Mouse (Mus musculus) kidney, embryonic 15.5 days (tissue): Measurements from ENCODE around the gene Phc2. TPM values are rescaled to one million over a fixed set of nuclear protein-coding genes. Genes with fewer than 3 reads are reported as not detected.

Experiments
- ATAC-seq: fragments of 200-750 bp; cut with Nextera tagmentation; replicated peaks from 2 replicates; pipeline ENCODE4 v1.8.0; 2017; ENCODE audit warnings: moderate TSS enrichment; ENCODE audit not compliant: low FRiP score
- H3K27ac ChIP-seq: fragments of 300-500 bp; sonication (generic); 2 replicates; pipeline ENCODE4 v1.5.1; 2015; ENCODE audit warnings: mild to moderate bottlenecking, inconsistent platforms
- H3K27me3 ChIP-seq: fragments of 300-500 bp; sonication (generic); 2 replicates; pipeline ENCODE4 v1.6.1; 2015; ENCODE audit warnings: inconsistent platforms
- H3K36me3 ChIP-seq: fragments of 300-500 bp; sonication (generic); 2 replicates; pipeline ENCODE4 v1.6.1; 2015; ENCODE audit warnings: inconsistent platforms
- H3K4me1 ChIP-seq: fragments of 300-500 bp; sonication (generic); 2 replicates; pipeline ENCODE4 v1.6.1; 2015; ENCODE audit warnings: inconsistent platforms
- H3K4me2 ChIP-seq: fragments of 300-500 bp; sonication (generic); 2 replicates; pipeline ENCODE4 v1.6.1; 2015; ENCODE audit warnings: moderate library complexity, mild to moderate bottlenecking, inconsistent platforms
- H3K4me3 ChIP-seq: fragments of 300-500 bp; sonication (generic); replicated peaks from 2 replicates; pipeline ENCODE4 v1.5.1; 2015; ENCODE audit warnings: mild to moderate bottlenecking, inconsistent platforms
- H3K9ac ChIP-seq: fragments of 300-500 bp; sonication (generic); 2 replicates; pipeline ENCODE4 v1.6.1; 2015; ENCODE audit warnings: mild to moderate bottlenecking, inconsistent platforms
- H3K9me3 ChIP-seq: fragments of 300-500 bp; sonication (generic); replicated peaks from 2 replicates; pipeline ENCODE4 v1.6.1; 2016; ENCODE audit warnings: inconsistent platforms
- WGBS: fragments of 180-500 bp; shearing (Covaris S2); methylation state at CpG from one replicate; pipeline ENCODE4 v1.1.7; 2015; ENCODE audit warnings: mixed read lengths; 5-methylcytosine and 5-hydroxymethylcytosine counted together
- polyA plus RNA-seq: library from polyadenylated mRNA; unstranded; fragments of >200 nt; fragmentation: Nextera tagmentation; extraction: Ambion mirVana; gene quantifications from 2 replicates; pipeline ENCODE4 v1.2.1, GENCODE M21; 2015

Phc2 gene
- polyA plus RNA-seq, 1 experiment from 2014 or later, result 40.3 TPM

GRCm38 (mm10) chr4:128782037-128782436 is 127.5 kb downstream of the Phc2 start:
- no peak overlapping the region for H3K4me3 ChIP-seq
- no peaks in the 10 kb centered on the region for H3K27me3 ChIP-seq
- no peak overlapping the region for H3K27ac ChIP-seq
- WGBS, result 76% methylated on average over 7 of the region's 7 CpGs
- H3K36me3 ChIP-seq, result peaks cover 100% of the 10 kb centered on the region
- H3K4me1 ChIP-seq, result no peaks in the 10 kb centered on the region
- H3K9me3 ChIP-seq, result no peaks in the 10 kb centered on the region
- H3K4me2 ChIP-seq, result no peak overlapping the region
- no peak for ATAC-seq
- no peak overlapping the region for H3K9ac ChIP-seq

- Histone ChIP-seq H3K4me2 (no peak overlapping the region), H3K36me3 (peaks cover 100% of the 10 kb centered on the region), H3K9me3 (no peaks in the 10 kb centered on the region), H3K4me1 (no peaks in the 10 kb centered on the region), H3K27ac (no peak overlapping the region), H3K4me3 (no peak overlapping the region), H3K27me3 (no peaks in the 10 kb centered on the region), H3K9ac (no peak overlapping the region)
- no peak for ATAC-seq
- 75% methylated on average over 4 of the region's 4 CpGs for WGBS
Observed at GRCm38 (mm10) chr4:128782645-128783044, 128.1 kb downstream of the Phc2 start.

- Histone ChIP-seq H3K27me3 (no peaks in the 10 kb centered on the region), H3K27ac (no peak overlapping the region), H3K9ac (no peak overlapping the region), H3K4me2 (no peak overlapping the region), H3K36me3 (peaks cover 95% of the 10 kb centered on the region), H3K9me3 (no peaks in the 10 kb centered on the region), H3K4me3 (no peak overlapping the region), H3K4me1 (peaks cover 9% of the 10 kb centered on the region)
- WGBS, result 91% methylated on average over 15 of the region's 15 CpGs
- ATAC-seq, result no peak
Observed at GRCm38 (mm10) chr4:128784950-128785631, 130.6 kb downstream of the Phc2 start.

GRCm38 (mm10) chr4:128785921-128786654 is 131.6 kb downstream of the Phc2 start:
- WGBS, result 92% methylated on average over 11 of the region's 11 CpGs
- Histone ChIP-seq H3K4me1 (peaks cover 19% of the 10 kb centered on the region), H3K9me3 (no peaks in the 10 kb centered on the region), H3K27ac (no peak overlapping the region), H3K9ac (no peak overlapping the region), H3K27me3 (no peaks in the 10 kb centered on the region), H3K36me3 (peaks cover 91% of the 10 kb centered on the region), H3K4me2 (no peak overlapping the region), H3K4me3 (no peak overlapping the region)
- ATAC-seq, result no peak

- H3K36me3 ChIP-seq, result peaks cover 85% of the 10 kb centered on the region
- ATAC-seq, result no peak
- H3K4me2 ChIP-seq, result no peak overlapping the region
- H3K4me3 ChIP-seq, result no peak overlapping the region
- H3K9ac ChIP-seq, result no peak overlapping the region
- no peak overlapping the region for H3K27ac ChIP-seq
- H3K9me3 ChIP-seq, result no peaks in the 10 kb centered on the region
- H3K27me3 ChIP-seq, result no peaks in the 10 kb centered on the region
- 92% methylated on average over 24 of the region's 24 CpGs for WGBS
- peaks cover 30% of the 10 kb centered on the region for H3K4me1 ChIP-seq
Observed at GRCm38 (mm10) chr4:128787023-128787939, 132.8 kb downstream of the Phc2 start.

- Histone ChIP-seq H3K4me3 (no peak overlapping the region), H3K27ac (no peak overlapping the region), H3K9me3 (no peaks in the 10 kb centered on the region), H3K36me3 (peaks cover 79% of the 10 kb centered on the region), H3K27me3 (no peaks in the 10 kb centered on the region), H3K4me2 (no peak overlapping the region), H3K9ac (no peak overlapping the region), H3K4me1 (peaks cover 33% of the 10 kb centered on the region)
- 98% methylated on average over 4 of the region's 4 CpGs for WGBS
- no peak for ATAC-seq
Observed at GRCm38 (mm10) chr4:128788108-128788507, 133.6 kb downstream of the Phc2 start.

GRCm38 (mm10) chr4:128789646-128790045 is 135.1 kb downstream of the Phc2 start:
- Histone ChIP-seq H3K9ac (no peak overlapping the region), H3K4me2 (peak overlapping the region; percentile 39), H3K4me1 (peaks cover 44% of the 10 kb centered on the region), H3K27me3 (no peaks in the 10 kb centered on the region), H3K36me3 (peaks cover 66% of the 10 kb centered on the region), H3K9me3 (no peaks in the 10 kb centered on the region), H3K27ac (peak overlapping the region; percentile 34), H3K4me3 (0 out of 2 replicates have a peak overlapping the region, but pooled peaks have one; percentile 1)
- ATAC-seq, result peak; percentile 36; the same call in 1 of the 2 replicates
- WGBS, result 47% methylated on average over 18 of the region's 18 CpGs

- H3K4me1 ChIP-seq, result peaks cover 82% of the 10 kb centered on the region
- no peak overlapping the region for H3K4me3 ChIP-seq
- H3K27ac ChIP-seq, result no peak overlapping the region
- ATAC-seq, result no peak
- peaks cover 25% of the 10 kb centered on the region; the same call in 1 of the 2 replicates for H3K36me3 ChIP-seq
- no peaks in the 10 kb centered on the region for H3K9me3 ChIP-seq
- no peaks in the 10 kb centered on the region for H3K27me3 ChIP-seq
- H3K4me2 ChIP-seq, result no peak overlapping the region
- H3K9ac ChIP-seq, result no peak overlapping the region
- 33% methylated on average over 1 of the region's 1 CpGs for WGBS
Observed at GRCm38 (mm10) chr4:128793710-128794109, 139.2 kb downstream of the Phc2 start.

GRCm38 (mm10) chr4:128794198-128794597 is 139.7 kb downstream of the Phc2 start:
- ATAC-seq, result no peak
- peaks cover 24% of the 10 kb centered on the region; the same call in 1 of the 2 replicates for H3K36me3 ChIP-seq
- no peak overlapping the region for H3K27ac ChIP-seq
- H3K4me3 ChIP-seq, result no peak overlapping the region
- H3K4me1 ChIP-seq, result peaks cover 87% of the 10 kb centered on the region
- 85% methylated on average over 8 of the region's 8 CpGs for WGBS
- no peaks in the 10 kb centered on the region for H3K27me3 ChIP-seq
- H3K9me3 ChIP-seq, result no peaks in the 10 kb centered on the region
- no peak overlapping the region for H3K4me2 ChIP-seq
- no peak overlapping the region for H3K9ac ChIP-seq

GRCm38 (mm10) chr4:128795596-128795995 is 141.1 kb downstream of the Phc2 start:
- 0 out of 2 replicates have a peak, but pooled peaks have one; percentile 33 for ATAC-seq
- Histone ChIP-seq H3K4me3 (no peak overlapping the region), H3K27me3 (no peaks in the 10 kb centered on the region), H3K9me3 (no peaks in the 10 kb centered on the region), H3K4me1 (peaks cover 86% of the 10 kb centered on the region), H3K4me2 (peak overlapping the region; percentile 7; the same call in 1 of the 2 replicates), H3K27ac (no peak overlapping the region), H3K36me3 (0 out of 2 replicates have a peak, but pooled peaks cover 12% of the 10 kb centered on the region), H3K9ac (no peak overlapping the region)
- 14% methylated on average over 9 of the region's 9 CpGs for WGBS

GRCm38 (mm10) chr4:128796788-128797187 is 142.3 kb downstream of the Phc2 start:
- Histone ChIP-seq H3K9ac (no peak overlapping the region), H3K4me3 (no peak overlapping the region), H3K9me3 (no peaks in the 10 kb centered on the region), H3K27me3 (no peaks in the 10 kb centered on the region), H3K27ac (no peak overlapping the region), H3K36me3 (peaks cover 8% of the 10 kb centered on the region; the same call in 1 of the 2 replicates), H3K4me1 (peaks cover 83% of the 10 kb centered on the region), H3K4me2 (no peak overlapping the region)
- ATAC-seq, result peak; percentile 52; the same call in 1 of the 2 replicates
- 41% methylated on average over 8 of the region's 8 CpGs for WGBS
